Mouse (Mus musculus): ENCODE measurements around the gene Ddias.

Gene Ddias

GRCm38 (mm10) chr7:92866526-92866925, 7.5 kb downstream of the Ddias start:
- no peak for DNase-seq (ENCODE audit: low spot score)

DNA sequence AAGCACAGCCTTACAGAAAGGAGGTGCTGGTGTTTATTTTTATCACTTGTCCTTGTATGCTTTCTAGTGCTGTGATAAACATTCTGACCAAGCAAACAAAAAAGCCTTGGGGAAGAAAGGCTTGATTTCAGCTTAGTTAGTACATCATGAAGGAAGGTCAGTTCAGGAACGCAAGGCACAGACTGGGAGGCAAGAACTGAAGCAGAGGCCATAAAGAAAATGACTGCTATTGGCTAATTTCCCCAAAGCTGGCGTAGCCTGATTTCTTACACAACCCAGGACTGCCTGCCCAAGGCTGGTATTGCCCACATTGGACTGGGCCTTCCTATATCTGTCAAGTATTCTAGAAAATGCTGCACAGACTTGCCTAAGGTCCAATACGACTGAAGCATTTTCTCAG, 25.8 kb downstream of the Ddias start:
- DNase-seq (ENCODE audit: low spot score): no peak

DNA sequence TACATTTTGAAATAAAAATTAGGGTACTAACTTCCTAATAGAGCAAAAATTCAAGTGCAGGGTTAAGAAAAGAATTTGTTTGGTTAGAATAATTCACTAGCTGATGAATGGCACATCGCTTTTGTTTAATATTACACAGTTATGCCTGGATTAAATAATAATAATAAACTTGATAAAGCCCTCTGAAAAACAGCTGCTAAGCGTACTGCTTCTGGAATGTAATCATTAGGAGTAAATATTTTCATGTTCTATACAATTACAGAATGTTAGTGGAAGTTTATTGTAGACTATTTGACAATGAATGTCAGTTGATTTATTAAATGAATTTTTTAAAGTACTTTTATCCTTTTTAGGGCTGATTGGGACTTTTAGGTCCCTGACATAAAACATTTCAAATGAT, 31.8 kb downstream of the Ddias start:
- DNase-seq (ENCODE audit: low spot score): no peak

- no peak for DNase-seq (ENCODE audit: low spot score)
Measured at GRCm38 (mm10) chr7:92837907-92838306, 36.1 kb downstream of the Ddias start.

GRCm38 (mm10) chr7:92837226-92837625, 36.8 kb downstream of the Ddias start:
- DNase-seq (ENCODE audit: low spot score): no peak

- no peak for DNase-seq (ENCODE audit: low spot score)
Measured at GRCm38 (mm10) chr7:92836447-92836846, 37.6 kb downstream of the Ddias start.

- DNase-seq (ENCODE audit: low spot score): no peak
Measured at GRCm38 (mm10) chr7:92834391-92834790, 39.7 kb downstream of the Ddias start.

DNA sequence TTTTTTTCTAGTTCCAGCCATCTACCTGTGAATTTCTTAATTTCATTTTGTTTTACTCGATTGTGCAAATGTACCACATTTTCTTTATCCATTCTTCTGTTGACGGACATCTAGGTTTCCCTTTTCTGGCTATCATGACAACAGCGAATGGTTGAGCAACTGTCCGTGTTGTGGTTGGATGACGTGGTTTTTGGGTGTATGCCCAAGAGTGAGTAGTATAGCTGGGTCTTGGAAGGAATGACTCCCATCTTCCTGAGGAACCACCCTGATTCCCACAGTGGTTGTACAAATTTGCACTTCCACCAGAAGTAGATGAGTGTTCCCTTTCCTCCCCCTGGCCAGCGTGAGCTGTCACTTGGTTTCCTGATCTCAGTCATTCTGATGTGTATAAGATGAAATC, 41.7 kb downstream of the Ddias start:
- DNase-seq (ENCODE audit: low spot score): no peak

DNA sequence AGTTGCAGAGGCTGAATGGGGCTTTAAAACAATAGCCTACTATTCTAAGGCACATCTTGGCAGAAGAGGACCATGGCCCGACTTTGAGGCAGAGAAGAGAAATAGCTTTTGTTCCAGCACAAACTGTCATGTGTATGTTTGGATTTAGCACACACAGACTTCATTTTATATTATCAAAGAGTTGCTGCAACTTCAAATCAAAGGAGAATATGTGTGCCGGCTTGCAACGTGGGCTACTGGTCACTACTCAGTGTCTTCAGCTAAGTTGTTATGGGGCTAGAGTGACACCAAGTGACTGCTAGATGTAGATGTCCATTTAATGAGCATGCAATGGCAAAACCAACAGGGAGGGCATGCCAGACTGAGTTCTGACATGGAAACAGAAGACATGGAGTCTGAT, 46.1 kb downstream of the Ddias start:
- DNase-seq (ENCODE audit: low spot score): no peak

- DNase-seq (ENCODE audit: low spot score): no peak
Measured at GRCm38 (mm10) chr7:92826248-92826647, 47.8 kb downstream of the Ddias start.

DNA sequence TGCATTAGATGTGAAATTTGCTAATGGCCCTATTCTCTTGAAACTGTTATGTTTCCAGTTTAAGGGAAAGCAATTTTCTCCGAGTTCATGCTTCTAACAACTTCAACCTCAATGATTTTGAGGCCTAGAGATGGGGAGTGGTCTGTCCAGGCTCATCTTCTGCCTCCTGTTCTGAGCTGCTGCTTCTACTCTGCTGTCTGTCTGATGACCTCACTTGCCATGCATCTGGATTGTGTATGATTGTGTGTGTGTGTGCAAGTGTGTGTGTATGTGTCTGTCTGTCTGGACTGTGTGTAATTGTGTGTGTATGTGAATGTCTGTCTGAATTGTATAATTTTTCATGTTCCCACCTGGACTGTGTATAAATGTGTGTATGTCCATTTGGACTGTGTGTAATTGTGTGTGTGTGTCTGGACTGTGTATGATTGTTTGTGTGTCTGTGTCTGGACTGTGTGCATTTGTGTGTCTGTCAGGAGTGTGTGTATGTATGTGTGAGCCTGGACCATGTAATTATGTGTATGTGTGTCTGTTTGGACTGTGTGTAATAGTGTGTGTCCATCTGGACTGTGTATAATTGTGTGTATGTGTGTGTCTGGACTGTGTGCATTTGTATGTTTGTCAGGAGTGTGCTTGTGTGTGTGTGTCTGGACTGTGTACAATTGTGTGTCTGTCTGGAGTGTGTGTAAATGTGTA, 51.5 kb downstream of the Ddias start:
- no peak for DNase-seq (ENCODE audit: low spot score)

DNA sequence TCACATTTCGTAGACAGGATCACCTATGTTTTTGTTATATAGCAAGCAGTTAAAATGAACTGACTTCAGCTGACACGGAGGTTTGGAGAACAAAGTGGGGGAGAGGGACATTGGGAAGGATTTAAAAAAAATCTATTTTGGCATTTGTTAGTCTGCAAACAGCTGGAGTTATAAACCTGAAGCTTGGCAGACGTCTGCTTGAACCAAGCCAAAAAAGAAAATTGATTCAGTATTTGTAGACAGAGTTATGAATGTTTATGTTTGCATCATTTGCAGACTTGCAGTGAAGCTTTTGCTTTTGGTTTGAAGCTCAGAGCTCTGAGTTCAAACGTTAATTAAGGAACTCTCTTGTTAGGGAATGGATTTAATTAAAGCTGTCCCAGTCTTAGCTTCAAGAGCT, 52.2 kb downstream of the Ddias start:
- DNase-seq (ENCODE audit: low spot score): no peak

DNA sequence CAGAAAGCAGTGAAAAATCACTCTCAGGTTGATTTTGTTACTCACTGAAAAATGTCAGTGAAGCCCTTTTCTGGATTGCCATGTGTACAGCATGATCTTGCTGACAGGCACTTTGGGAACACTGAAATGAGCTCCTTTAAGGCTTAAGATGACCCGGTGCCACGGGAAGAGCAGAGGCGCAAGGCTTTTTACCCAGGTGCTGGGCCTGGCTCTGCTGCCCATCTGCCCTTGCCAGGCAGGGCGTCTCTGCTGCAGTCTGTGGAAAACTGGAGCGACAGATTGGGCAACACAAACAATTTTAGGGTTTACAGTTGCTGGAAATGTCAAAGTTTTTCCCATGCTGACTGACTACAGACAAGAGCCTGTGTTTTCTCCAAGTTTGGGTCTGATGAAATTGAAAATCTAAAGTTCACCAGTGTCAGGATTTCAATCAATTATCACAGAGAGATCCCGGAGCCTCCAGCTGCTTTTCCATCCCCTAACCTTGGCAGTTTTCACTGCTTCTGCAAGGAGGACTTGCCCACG, 53.0 kb downstream of the Ddias start:
- no peak for DNase-seq (ENCODE audit: low spot score)

DNA sequence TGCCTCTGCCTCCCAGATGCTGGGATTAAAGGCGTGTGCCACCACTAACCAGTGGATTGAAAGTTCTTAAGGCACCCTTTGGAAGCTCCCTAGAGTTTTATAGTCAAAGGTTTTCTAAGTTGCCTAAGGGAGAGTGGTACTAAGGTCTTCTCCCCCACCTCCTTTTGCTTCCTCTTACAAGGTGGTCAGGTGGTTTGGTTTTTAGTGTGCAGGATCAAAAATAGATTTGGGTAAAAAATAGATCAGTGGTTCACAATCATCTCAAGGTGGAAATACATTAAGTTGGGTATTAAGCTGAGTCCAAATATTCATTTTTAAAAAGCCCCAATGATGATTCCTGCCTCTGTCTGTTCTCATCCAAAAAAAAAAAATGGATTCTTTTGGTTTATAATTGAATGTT, 53.6 kb downstream of the Ddias start:
- DNase-seq (ENCODE audit: low spot score): no peak

GRCm38 (mm10) chr7:92819656-92820055, 54.4 kb downstream of the Ddias start:
- no peak for DNase-seq (ENCODE audit: low spot score)

DNA sequence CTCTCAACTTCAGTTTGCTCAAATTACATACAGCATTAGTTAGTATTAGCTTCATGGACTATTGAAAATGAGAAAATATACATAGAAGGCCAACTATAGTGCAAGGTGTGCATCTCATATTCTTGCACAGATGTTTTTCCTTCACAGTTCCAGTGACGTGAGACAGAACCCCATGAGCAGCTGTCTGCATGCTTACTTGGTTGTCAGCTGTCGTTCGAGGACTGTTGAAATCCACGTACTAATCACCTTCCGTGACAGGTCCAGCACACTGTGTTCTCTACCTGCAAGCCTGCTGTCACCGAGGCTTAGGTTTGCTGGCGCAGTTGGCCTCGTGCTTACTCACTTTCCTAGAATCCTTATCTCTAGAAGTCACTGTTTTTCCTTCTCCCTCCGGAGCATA, 56.2 kb downstream of the Ddias start:
- no peak for DNase-seq (ENCODE audit: low spot score)

GRCm38 (mm10) chr7:92817242-92817641, 56.8 kb downstream of the Ddias start:
- DNase-seq (ENCODE audit: low spot score): no peak

DNA sequence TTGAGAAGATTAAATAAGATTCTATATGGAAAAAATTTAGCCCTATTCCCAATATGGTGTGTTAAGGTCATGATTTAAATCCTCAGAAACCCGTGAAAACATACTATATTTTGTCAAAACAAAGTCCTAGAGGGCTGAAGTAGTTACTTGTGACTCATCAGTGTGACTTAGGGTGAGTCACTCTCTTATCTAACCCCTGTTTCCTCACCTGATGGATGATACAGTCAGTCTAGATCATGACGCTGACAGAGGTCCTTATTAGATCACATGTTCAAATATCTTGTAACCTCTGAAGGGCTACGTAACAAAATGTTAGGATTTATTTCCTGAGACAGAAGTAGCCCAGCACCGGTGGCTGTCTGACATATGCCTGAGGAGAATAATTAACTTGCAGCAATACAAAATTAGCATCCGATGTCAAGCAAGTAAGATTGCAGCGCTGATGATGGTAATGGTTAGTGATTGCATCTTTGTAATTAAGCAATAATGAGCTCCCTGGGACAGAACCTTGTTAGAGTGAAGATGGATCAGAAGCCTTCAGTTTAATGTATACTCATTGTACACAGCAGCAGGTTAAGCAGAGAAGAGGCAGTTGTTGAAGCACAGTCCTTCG, 62.3 kb downstream of the Ddias start:
- no peak for DNase-seq (ENCODE audit: low spot score)
